Mouse (Mus musculus) hindbrain, embryonic 16.5 days (tissue): Measurements from ENCODE around the gene Arl2. TPM values are rescaled to one million over a fixed set of nuclear protein-coding genes. Genes with fewer than 3 reads are reported as not detected.

Experiments
- ATAC-seq: fragments of 200-750 bp; cut with Nextera tagmentation; 2 replicates; pipeline ENCODE4 v1.8.0; 2017; ENCODE audit warnings: moderate TSS enrichment, moderate library complexity
- H3K27ac ChIP-seq: fragments of 300-500 bp; sonication (generic); 2 replicates; pipeline ENCODE4 v1.5.1; 2014; ENCODE audit warnings: low read depth, mild to moderate bottlenecking, control low read depth, low read length, moderate library complexity
- H3K27me3 ChIP-seq: fragments of 300-500 bp; sonication (generic); replicated peaks from 2 replicates; pipeline ENCODE4 v1.6.1; 2014; ENCODE audit warnings: low read length; ENCODE audit not compliant: control insufficient read depth, insufficient read depth
- H3K36me3 ChIP-seq: fragments of 300-500 bp; sonication (generic); 2 replicates; pipeline ENCODE4 v1.6.1; 2014; ENCODE audit warnings: mild to moderate bottlenecking, low read length, moderate library complexity, mixed read lengths; ENCODE audit not compliant: control insufficient read depth, insufficient read depth
- H3K4me1 ChIP-seq: fragments of 300-500 bp; sonication (generic); 2 replicates; pipeline ENCODE4 v1.6.1; 2014; ENCODE audit warnings: low read depth, low read length; ENCODE audit not compliant: control insufficient read depth, insufficient read depth
- H3K4me2 ChIP-seq: fragments of 300-500 bp; sonication (generic); 2 replicates; pipeline ENCODE4 v1.6.1; 2014; ENCODE audit warnings: mild to moderate bottlenecking, low read length, control low read depth, moderate library complexity
- H3K4me3 ChIP-seq: fragments of 300-500 bp; sonication (generic); 2 replicates; pipeline ENCODE4 v1.5.1; 2014; ENCODE audit warnings: mild to moderate bottlenecking, low read length, control low read depth, moderate library complexity
- H3K9ac ChIP-seq: fragments of 300-500 bp; sonication (generic); 2 replicates; pipeline ENCODE4 v1.6.1; 2014; ENCODE audit warnings: low read depth, mild to moderate bottlenecking, control low read depth, low read length, moderate library complexity
- H3K9me3 ChIP-seq: fragments of 300-500 bp; sonication (generic); 2 replicates; pipeline ENCODE4 v1.6.1; 2014; ENCODE audit warnings: mild to moderate bottlenecking, low read length, moderate library complexity; ENCODE audit not compliant: control insufficient read depth
- WGBS: fragments of 180-500 bp; shearing (Covaris S2); extraction: QIAGEN DNeasy Blood & Tissue Kit; methylation state at CpG from one replicate; pipeline ENCODE4 v1.1.7; 2014; 5-methylcytosine and 5-hydroxymethylcytosine counted together
- polyA plus RNA-seq: library from polyadenylated mRNA; unstranded; fragments of >200 nt; fragmentation: Nextera tagmentation; extraction: Ambion mirVana; gene quantifications from 2 replicates; pipeline ENCODE4 v1.2.1, GENCODE M21; 2015

The Arl2 gene
- 154 and 162 TPM in 2 replicates for polyA plus RNA-seq

GRCm38 (mm10) chr19:6141394-6141749 lies at the start of gene Arl2:
TSS of gene Arl2 (minus strand) at chr19:6141548.
- Histone ChIP-seq H3K27ac (peak within 1 kb of the TSS; percentile 94), H3K36me3 (no peaks in the 10 kb centered on the region), H3K4me1 (peaks cover 11% of the 10 kb centered on the region), H3K4me3 (peak within 1 kb of the TSS; percentile 53), H3K9me3 (no peaks in the 10 kb centered on the region), H3K9ac (peak within 1 kb of the TSS; percentile 71), H3K27me3 (no peaks in the 10 kb centered on the region), H3K4me2 (peak within 1 kb of the TSS; percentile 69)
- 0% methylated on average over 15 of the region's 15 CpGs for WGBS
- ATAC-seq = peak; percentile 80

GRCm38 (mm10) chr19:6184131-6184530 lies 42.8 kb upstream of the Arl2 start, which contains the start of gene Majin:
TSS of gene Majin (plus strand) at chr19:6184388.
- Histone ChIP-seq H3K36me3 (no peaks in the 10 kb centered on the region), H3K27me3 (no peaks in the 10 kb centered on the region), H3K4me1 (no peaks in the 10 kb centered on the region), H3K4me3 (no peak within 1 kb of the TSS), H3K4me2 (no peak within 1 kb of the TSS), H3K9me3 (no peaks in the 10 kb centered on the region), H3K27ac (no peak within 1 kb of the TSS), H3K9ac (no peak within 1 kb of the TSS)
- 87% methylated on average over 23 of the region's 23 CpGs for WGBS
- no peak for ATAC-seq

GRCm38 (mm10) chr19:6182534-6182933 lies 41.2 kb upstream of the Arl2 start:
- H3K27ac ChIP-seq = no peak overlapping the region
- H3K9me3 ChIP-seq = no peaks in the 10 kb centered on the region
- no peaks in the 10 kb centered on the region for H3K4me1 ChIP-seq
- no peak overlapping the region for H3K4me3 ChIP-seq
- ATAC-seq = no peak
- no peak overlapping the region for H3K4me2 ChIP-seq
- no peaks in the 10 kb centered on the region for H3K27me3 ChIP-seq
- no peaks in the 10 kb centered on the region for H3K36me3 ChIP-seq
- WGBS = 15% methylated on average over 3 of the region's 3 CpGs
- H3K9ac ChIP-seq = no peak overlapping the region

- no peaks in the 10 kb centered on the region for H3K9me3 ChIP-seq
- no peak overlapping the region for H3K4me3 ChIP-seq
- WGBS = 29% methylated on average over 5 of the region's 5 CpGs
- no peak overlapping the region for H3K4me2 ChIP-seq
- H3K4me1 ChIP-seq = no peaks in the 10 kb centered on the region
- no peak for ATAC-seq
- H3K36me3 ChIP-seq = no peaks in the 10 kb centered on the region
- H3K9ac ChIP-seq = no peak overlapping the region
- no peaks in the 10 kb centered on the region for H3K27me3 ChIP-seq
- no peak overlapping the region for H3K27ac ChIP-seq
Observed at GRCm38 (mm10) chr19:6181629-6182028, 40.3 kb upstream of the Arl2 start.

GRCm38 (mm10) chr19:6178775-6179174 lies 37.4 kb upstream of the Arl2 start:
- Histone ChIP-seq H3K9me3 (no peaks in the 10 kb centered on the region), H3K4me2 (no peak overlapping the region), H3K4me3 (no peak overlapping the region), H3K9ac (no peak overlapping the region), H3K36me3 (no peaks in the 10 kb centered on the region), H3K4me1 (no peaks in the 10 kb centered on the region), H3K27me3 (no peaks in the 10 kb centered on the region), H3K27ac (no peak overlapping the region)
- no peak for ATAC-seq
- WGBS = 89% methylated on average over 6 of the region's 6 CpGs

GRCm38 (mm10) chr19:6174771-6175170 lies 33.4 kb upstream of the Arl2 start:
- Histone ChIP-seq H3K4me3 (no peak overlapping the region), H3K4me1 (no peaks in the 10 kb centered on the region), H3K27ac (no peak overlapping the region), H3K27me3 (no peaks in the 10 kb centered on the region; the same call in 1 of the 2 replicates), H3K9ac (no peak overlapping the region), H3K9me3 (no peaks in the 10 kb centered on the region; the same call in 1 of the 2 replicates), H3K36me3 (no peaks in the 10 kb centered on the region), H3K4me2 (no peak overlapping the region)
- WGBS = 42% methylated on average over 5 of the region's 5 CpGs
- no peak for ATAC-seq

- H3K36me3 ChIP-seq = no peaks in the 10 kb centered on the region
- H3K27ac ChIP-seq = no peak overlapping the region
- no peak overlapping the region for H3K4me2 ChIP-seq
- no peaks in the 10 kb centered on the region; the same call in 1 of the 2 replicates for H3K9me3 ChIP-seq
- H3K27me3 ChIP-seq = no peaks in the 10 kb centered on the region; the same call in 1 of the 2 replicates
- H3K4me3 ChIP-seq = no peak overlapping the region
- WGBS = 82% methylated on average over 8 of the region's 8 CpGs
- ATAC-seq = no peak
- no peaks in the 10 kb centered on the region for H3K4me1 ChIP-seq
- no peak overlapping the region for H3K9ac ChIP-seq
Observed at GRCm38 (mm10) chr19:6171215-6171614, 29.9 kb upstream of the Arl2 start.

GRCm38 (mm10) chr19:6166750-6167149 lies 25.4 kb upstream of the Arl2 start:
- H3K27ac ChIP-seq = no peak overlapping the region
- H3K36me3 ChIP-seq = no peaks in the 10 kb centered on the region
- H3K4me1 ChIP-seq = no peaks in the 10 kb centered on the region
- ATAC-seq = no peak
- no peak overlapping the region for H3K4me2 ChIP-seq
- H3K9ac ChIP-seq = no peak overlapping the region
- H3K4me3 ChIP-seq = no peak overlapping the region
- H3K27me3 ChIP-seq = no peaks in the 10 kb centered on the region; the same call in 1 of the 2 replicates
- H3K9me3 ChIP-seq = no peaks in the 10 kb centered on the region; the same call in 1 of the 2 replicates
- 77% methylated on average over 4 of the region's 4 CpGs for WGBS

- no peak overlapping the region for H3K4me2 ChIP-seq
- ATAC-seq = no peak
- H3K36me3 ChIP-seq = no peaks in the 10 kb centered on the region
- WGBS = 72% methylated on average over 10 of the region's 10 CpGs
- H3K9ac ChIP-seq = no peak overlapping the region
- H3K27me3 ChIP-seq = no peaks in the 10 kb centered on the region
- no peaks in the 10 kb centered on the region for H3K9me3 ChIP-seq
- H3K27ac ChIP-seq = no peak overlapping the region
- no peak overlapping the region for H3K4me3 ChIP-seq
- H3K4me1 ChIP-seq = no peaks in the 10 kb centered on the region
Observed at GRCm38 (mm10) chr19:6163872-6164547, 22.7 kb upstream of the Arl2 start.
